Mouse (Mus musculus) cerebellum, adult 2 months (tissue): ENCODE measurements around the gene Slc4a5. TPM values are rescaled to one million over a fixed set of nuclear protein-coding genes. Genes with fewer than 3 reads are reported as not detected.

Experiments used
- DNase-seq, 2 experiments: peaks; one replicate each; pipeline ENCODE4 v3.0.0; 2021
- H3K27ac ChIP-seq: fragments of 200-500 bp; 2 replicates; pipeline ENCODE4 v1.5.1; 2012; ENCODE audit warnings: low read length, control low read depth, inconsistent platforms; ENCODE audit not compliant: insufficient read depth
- H3K27me3 ChIP-seq: fragments of 200-500 bp; 2 replicates; pipeline ENCODE4 v1.6.1; 2012; ENCODE audit warnings: inconsistent platforms, mild to moderate bottlenecking, low read length, moderate library complexity; ENCODE audit not compliant: control insufficient read depth, insufficient read depth
- H3K4me1 ChIP-seq: fragments of 200-500 bp; 2 replicates; pipeline ENCODE4 v1.6.1; 2011; ENCODE audit warnings: low read length; ENCODE audit not compliant: control insufficient read depth, insufficient read depth
- H3K4me3 ChIP-seq: fragments of 200-500 bp; replicated peaks from 2 replicates; pipeline ENCODE3; 2011; ENCODE audit warnings: mild to moderate bottlenecking, low read depth, low read length, control low read depth; ENCODE audit not compliant: insufficient read depth
- CTCF ChIP-seq: fragments of 200-500 bp; IDR thresholded peaks from 2 replicates; pipeline ENCODE4 v1.5.1; 2011; ENCODE audit warnings: low read depth, mild to moderate bottlenecking, control low read depth, low read length, moderate library complexity, borderline replicate concordance; ENCODE audit not compliant: insufficient read depth
- POLR2A ChIP-seq: fragments of 200-500 bp; IDR thresholded peaks from 2 replicates; pipeline ENCODE4 v1.6.1; 2011; ENCODE audit warnings: low read length, control low read depth, borderline replicate concordance; ENCODE audit not compliant: insufficient read depth
- WGBS: fragments of 180-500 bp; shearing (Covaris S2); methylation state at CpG from one replicate; pipeline ENCODE4 v1.1.7; 2018; 5-methylcytosine and 5-hydroxymethylcytosine counted together
- polyA plus RNA-seq: library from polyadenylated mRNA; depleted of rRNA; stranded (reverse); fragments of >200 nt; gene quantifications from 2 replicates; pipeline ENCODE4 v1.2.3, GENCODE M21; 2012; rRNA removed

Gene Slc4a5
- polyA plus RNA-seq, result 2.8 and 5.8 TPM in 2 replicates

GRCm38 (mm10) chr6:83219814-83220213 lies at the start of gene Slc4a5:
Gene Slc4a5 (plus strand): TSS chr6:83219828.
- TF ChIP-seq CTCF (no peak), POLR2A (no peak)
- Histone ChIP-seq H3K4me3 (no peak within 1 kb of the TSS), H3K27me3 (no peaks in the 10 kb centered on the region), H3K4me1 (peaks cover 2% of the 10 kb centered on the region; the same call in 1 of the 2 replicates), H3K27ac (no peak within 1 kb of the TSS)
- DNase-seq, result no peak
- 74% methylated on average over 3 of the region's 3 CpGs for WGBS

DNA sequence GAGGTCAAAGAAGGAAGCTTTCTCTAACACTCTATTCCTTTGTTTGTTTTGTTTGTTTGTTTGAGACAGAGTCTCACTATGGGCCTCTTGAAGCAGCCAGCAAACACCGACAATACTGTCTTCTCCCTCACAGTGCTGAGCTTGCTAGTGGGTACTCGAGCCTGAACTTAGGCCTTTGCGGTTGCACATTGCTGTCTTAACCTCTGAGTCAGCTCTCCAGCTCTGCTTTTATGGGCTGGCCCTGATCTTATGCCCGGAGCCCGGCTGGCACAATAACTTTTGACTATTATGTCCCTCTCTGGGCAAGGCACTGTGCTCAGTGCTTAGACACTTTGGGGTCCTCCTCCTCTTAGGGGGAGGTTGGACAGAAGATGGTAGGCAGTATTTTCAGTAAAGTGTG lies 49.8 kb upstream of the Slc4a5 start:
- peaks cover 28% of the 10 kb centered on the region for H3K4me1 ChIP-seq
- no peak overlapping the region for H3K27ac ChIP-seq
- H3K27me3 ChIP-seq, result no peaks in the 10 kb centered on the region
- no peak for DNase-seq
- TF ChIP-seq POLR2A, result no peak
- no peak for TF ChIP-seq CTCF
- 68% methylated on average over 5 of the region's 5 CpGs for WGBS
- H3K4me3 ChIP-seq, result no peak overlapping the region

DNA sequence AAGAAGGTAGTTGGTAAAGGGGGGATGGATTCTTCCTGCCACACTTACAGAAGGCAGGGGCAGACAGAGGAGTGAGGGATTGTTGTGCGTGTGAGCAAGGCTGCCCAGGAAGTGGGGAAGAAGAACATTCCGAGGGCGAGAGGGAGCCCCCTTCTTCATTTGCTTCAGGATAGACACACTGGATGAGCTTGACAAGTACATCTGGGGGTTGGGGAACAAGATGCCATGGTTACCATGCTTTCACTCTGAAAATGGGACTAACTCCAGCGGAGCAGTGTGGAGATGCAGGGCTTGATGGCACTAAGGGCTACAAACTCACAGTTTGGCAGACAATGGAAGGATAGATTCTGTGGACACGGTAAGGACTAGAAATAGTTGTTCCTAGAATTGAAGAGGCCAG lies 48.6 kb upstream of the Slc4a5 start:
- WGBS, result 50% methylated on average over 5 of the region's 5 CpGs
- TF ChIP-seq CTCF (no peak), POLR2A (no peak)
- peaks cover 32% of the 10 kb centered on the region for H3K4me1 ChIP-seq
- no peak overlapping the region for H3K27ac ChIP-seq
- H3K27me3 ChIP-seq, result no peaks in the 10 kb centered on the region
- no peak overlapping the region for H3K4me3 ChIP-seq
- DNase-seq, result no peak

GRCm38 (mm10) chr6:83172240-83172920 lies 47.2 kb upstream of the Slc4a5 start:
- peak; percentile 74 to 78 for DNase-seq
- H3K4me1 ChIP-seq, result peaks cover 33% of the 10 kb centered on the region
- TF ChIP-seq CTCF (no peak), POLR2A (peak; percentile 61; the same call in 1 of the 2 replicates)
- H3K4me3 ChIP-seq, result peak overlapping the region; percentile 59
- peak overlapping the region; percentile 1 for H3K27ac ChIP-seq
- H3K27me3 ChIP-seq, result no peaks in the 10 kb centered on the region
- whole genome bisulfite sequencing, result 23% methylated on average over 9 of the region's 9 CpGs

- Histone ChIP-seq H3K4me3 (no peak overlapping the region), H3K4me1 (peaks cover 39% of the 10 kb centered on the region), H3K27ac (no peak overlapping the region), H3K27me3 (no peaks in the 10 kb centered on the region)
- 20% methylated on average over 8 of the region's 8 CpGs for WGBS
- no peak for TF ChIP-seq POLR2A
- no peak for TF ChIP-seq CTCF
- DNase-seq, result no peak
These were observed 43.6 kb upstream of the Slc4a5 start for GRCm38 (mm10) chr6:83175996-83176395.

DNA sequence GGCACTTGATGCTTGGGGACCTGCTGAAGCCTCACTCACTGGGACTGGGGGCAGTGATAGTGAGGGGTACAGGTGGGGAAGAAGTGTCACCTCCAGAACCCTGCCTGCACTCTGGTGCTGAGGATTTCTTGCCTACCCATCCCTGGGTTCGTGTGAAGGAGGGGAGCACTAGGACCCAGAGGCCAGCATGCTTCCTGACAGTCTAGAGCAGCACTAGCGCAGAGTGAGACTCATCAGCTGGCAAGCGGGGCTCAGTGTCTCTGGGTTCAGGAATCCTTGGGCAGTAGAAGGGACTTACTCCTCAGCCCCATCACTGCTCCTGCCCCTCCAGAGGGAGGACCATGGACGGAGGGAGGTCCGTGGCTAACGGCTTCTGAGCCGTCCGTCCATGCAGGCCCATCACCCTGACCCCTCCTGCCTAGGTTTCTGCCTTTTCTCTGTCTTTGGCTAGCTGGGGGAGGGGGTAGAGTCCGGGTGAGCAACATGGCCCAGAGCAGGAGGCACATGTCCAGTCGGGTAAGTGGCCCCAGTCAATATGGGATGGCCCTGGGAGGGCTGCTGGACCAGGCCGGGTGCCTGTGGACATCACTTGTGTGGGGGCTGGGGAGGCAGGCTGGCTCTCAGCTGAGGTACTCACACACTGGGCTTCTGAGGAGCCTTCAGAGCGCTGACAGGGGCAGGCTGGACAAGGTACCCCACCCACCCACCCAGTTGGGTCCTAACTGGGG lies 40.1 kb upstream of the Slc4a5 start:
- peak overlapping the region; percentile 60 for H3K27ac ChIP-seq
- TF ChIP-seq POLR2A, result peak; percentile 65; the same call in 1 of the 2 replicates
- no peak for TF ChIP-seq CTCF
- no peaks in the 10 kb centered on the region for H3K27me3 ChIP-seq
- H3K4me3 ChIP-seq, result peak overlapping the region; percentile 98
- H3K4me1 ChIP-seq, result peaks cover 32% of the 10 kb centered on the region
- peak; percentile 83 to 84 for DNase-seq
- WGBS, result 3% methylated on average over 12 of the region's 12 CpGs

- no peak for TF ChIP-seq POLR2A
- TF ChIP-seq CTCF, result no peak
- Histone ChIP-seq H3K4me1 (peaks cover 39% of the 10 kb centered on the region), H3K4me3 (peak overlapping the region; percentile 98), H3K27ac (peak overlapping the region; percentile 43; the same call in 1 of the 2 replicates), H3K27me3 (no peaks in the 10 kb centered on the region)
- 33% methylated on average over 6 of the region's 6 CpGs for WGBS
- DNase-seq, result no peak
These were observed 39.0 kb upstream of the Slc4a5 start for GRCm38 (mm10) chr6:83180605-83181004.

GRCm38 (mm10) chr6:83184858-83185435 lies 34.7 kb upstream of the Slc4a5 start:
- Histone ChIP-seq H3K4me3 (no peak overlapping the region), H3K27me3 (no peaks in the 10 kb centered on the region), H3K27ac (peak overlapping the region; percentile 41), H3K4me1 (peaks cover 31% of the 10 kb centered on the region)
- TF ChIP-seq CTCF (peak; percentile 42; the same call in 1 of the 2 replicates), POLR2A (no peak)
- 26% methylated on average over 3 of the region's 3 CpGs for WGBS
- peak in 1 of 2 experiments; percentile 61 for DNase-seq
